Mouse (Mus musculus): ENCODE results near the gene Tarbp2.

The Tarbp2 gene

GRCm38 (mm10) chr15:102521480-102521879, 3.5 kb downstream of the Tarbp2 start:
- DNase-seq (ENCODE audit: extremely low read depth, low read depth, low spot score), result no peak

GRCm38 (mm10) chr15:102524892-102525485, 7.0 kb downstream of the Tarbp2 start, which contains the start of gene Npff:
Gene Npff (minus strand): TSS chr15:102524942.
- no peak for DNase-seq (ENCODE audit: extremely low read depth, low read depth, low spot score)

DNA sequence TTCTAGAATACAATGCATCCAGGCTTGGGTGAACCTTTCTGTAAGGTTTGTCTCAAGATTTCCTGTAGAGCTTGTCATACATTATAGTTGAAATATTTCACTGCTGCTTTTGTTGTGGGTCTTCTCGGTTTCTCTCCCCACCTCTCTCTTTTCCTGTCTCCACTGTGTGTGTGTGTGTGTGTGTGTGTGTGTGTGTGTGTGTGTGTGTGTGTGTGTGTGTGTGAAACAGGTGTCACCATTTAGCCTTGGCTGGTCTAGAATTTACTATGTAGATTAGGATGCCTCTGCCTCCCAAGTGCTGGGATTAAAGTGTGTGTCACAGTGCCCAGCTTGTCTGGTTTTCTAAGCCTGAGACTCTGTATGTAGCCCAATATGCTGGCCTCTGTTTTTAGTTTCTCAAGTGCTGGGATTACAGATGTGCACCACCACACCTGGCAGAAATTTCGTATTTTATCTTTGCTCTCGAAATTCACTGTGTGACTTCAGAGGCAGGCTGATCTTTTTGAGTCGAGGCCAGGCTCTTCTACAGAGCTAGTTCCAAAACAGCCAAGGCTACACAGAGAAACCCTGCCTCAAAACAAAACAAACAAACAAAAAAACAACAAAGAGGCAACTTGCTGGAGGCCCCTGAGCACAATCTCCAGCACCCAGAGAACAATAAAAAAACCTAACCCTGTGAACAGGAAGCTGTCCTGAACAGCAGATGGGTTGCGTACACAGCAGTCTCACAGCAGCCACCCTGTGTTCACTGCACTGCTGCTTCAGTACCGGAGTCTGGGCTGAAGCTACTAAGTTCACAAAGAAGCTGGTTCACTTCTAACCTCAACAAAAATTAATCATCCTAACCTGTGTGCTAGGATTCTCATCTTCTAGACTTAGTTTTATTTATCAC, 8.4 kb downstream of the Tarbp2 start:
- DNase-seq (ENCODE audit: extremely low read depth, low read depth, low spot score), result no peak

- DNase-seq (ENCODE audit: extremely low read depth, low read depth, low spot score), result no peak
Observed at GRCm38 (mm10) chr15:102527936-102528335, 9.9 kb downstream of the Tarbp2 start.

GRCm38 (mm10) chr15:102528396-102528795, 10.4 kb downstream of the Tarbp2 start:
- no peak for DNase-seq (ENCODE audit: extremely low read depth, low read depth, low spot score)

- DNase-seq (ENCODE audit: extremely low read depth, low read depth, low spot score), result no peak
Observed at GRCm38 (mm10) chr15:102530566-102530965, 12.6 kb downstream of the Tarbp2 start.

DNA sequence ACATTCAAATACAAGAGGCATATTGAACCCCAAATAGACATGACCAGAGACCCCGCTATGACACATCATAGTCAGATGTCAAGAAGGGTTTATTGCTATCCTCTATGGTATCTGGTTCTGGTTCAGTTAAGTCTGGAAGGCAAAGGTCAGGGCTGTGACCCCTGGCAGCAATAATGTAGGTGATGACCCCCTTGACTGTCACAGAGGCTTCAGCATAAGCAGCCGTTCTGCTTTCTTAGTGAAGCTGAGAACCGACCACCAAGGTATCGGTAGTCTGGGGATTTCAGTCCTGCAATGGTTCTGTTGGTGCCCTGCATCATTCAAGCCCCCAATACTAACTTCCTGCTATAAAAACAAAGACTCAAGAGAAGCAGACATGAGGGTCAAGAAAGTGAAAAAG, 13.6 kb downstream of the Tarbp2 start:
- no peak for DNase-seq (ENCODE audit: extremely low read depth, low read depth, low spot score)

DNA sequence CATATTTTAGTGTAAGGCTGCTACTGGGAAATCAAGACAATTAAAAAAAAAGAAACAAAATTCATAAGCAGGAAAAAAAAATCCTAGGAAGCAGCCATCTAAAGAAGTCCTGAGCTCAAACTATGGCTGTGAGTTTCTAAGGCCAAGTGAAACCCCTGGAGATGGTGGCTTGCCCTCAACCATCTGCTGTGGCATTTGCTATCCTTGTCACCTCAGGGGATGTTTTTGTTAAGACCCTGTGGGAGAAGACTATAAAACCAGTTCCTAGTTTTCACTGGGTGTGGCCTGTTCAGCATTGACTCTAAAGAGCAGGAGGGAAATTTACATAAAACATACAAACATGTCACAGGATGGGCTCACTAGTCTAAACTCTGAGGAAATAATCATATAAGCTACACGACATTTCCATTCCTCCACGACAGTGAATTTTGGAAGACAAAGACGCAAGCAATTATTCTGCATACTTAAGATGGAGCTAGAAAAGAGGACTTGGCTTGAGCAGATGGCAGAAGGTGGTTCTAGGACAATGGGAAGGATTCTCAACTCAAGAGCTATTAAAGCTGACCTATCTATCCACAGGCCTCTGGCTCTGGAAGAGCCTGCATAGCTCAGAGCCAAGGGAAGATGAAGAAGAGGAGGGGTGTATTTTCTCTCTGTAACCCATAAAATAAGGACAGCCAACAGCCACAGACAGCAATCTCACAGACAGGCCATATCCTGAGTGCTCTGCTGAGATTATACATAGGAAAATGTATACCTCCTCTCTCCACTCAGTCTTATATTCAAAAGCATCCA, 14.3 kb downstream of the Tarbp2 start:
- no peak for DNase-seq (ENCODE audit: extremely low read depth, low read depth, low spot score)

- no peak for DNase-seq (ENCODE audit: extremely low read depth, low read depth, low spot score)
Observed at GRCm38 (mm10) chr15:102533926-102534325, 15.9 kb downstream of the Tarbp2 start.

GRCm38 (mm10) chr15:102544801-102545200, 26.8 kb downstream of the Tarbp2 start:
- no peak for DNase-seq (ENCODE audit: extremely low read depth, low read depth, low spot score)

GRCm38 (mm10) chr15:102546246-102546645, 28.3 kb downstream of the Tarbp2 start:
- DNase-seq (ENCODE audit: extremely low read depth, low read depth, low spot score), result no peak

GRCm38 (mm10) chr15:102546677-102547427, 28.9 kb downstream of the Tarbp2 start:
- DNase-seq (ENCODE audit: extremely low read depth, low read depth, low spot score), result no peak

- DNase-seq (ENCODE audit: extremely low read depth, low read depth, low spot score), result no peak
Observed at GRCm38 (mm10) chr15:102547478-102547877, 29.5 kb downstream of the Tarbp2 start.

GRCm38 (mm10) chr15:102552599-102552998, 34.6 kb downstream of the Tarbp2 start:
- no peak for DNase-seq (ENCODE audit: extremely low read depth, low read depth, low spot score)

- DNase-seq (ENCODE audit: extremely low read depth, low read depth, low spot score), result no peak
Observed at GRCm38 (mm10) chr15:102555581-102555980, 37.6 kb downstream of the Tarbp2 start.

- no peak for DNase-seq (ENCODE audit: extremely low read depth, low read depth, low spot score)
Observed at GRCm38 (mm10) chr15:102557580-102557979, 39.6 kb downstream of the Tarbp2 start.

- DNase-seq (ENCODE audit: extremely low read depth, low read depth, low spot score), result no peak
Observed at GRCm38 (mm10) chr15:102562491-102562890, 44.5 kb downstream of the Tarbp2 start.

GRCm38 (mm10) chr15:102563061-102563460, 45.1 kb downstream of the Tarbp2 start:
- DNase-seq (ENCODE audit: extremely low read depth, low read depth, low spot score), result no peak

GRCm38 (mm10) chr15:102563681-102564080, 45.7 kb downstream of the Tarbp2 start:
- no peak for DNase-seq (ENCODE audit: extremely low read depth, low read depth, low spot score)

- no peak for DNase-seq (ENCODE audit: extremely low read depth, low read depth, low spot score)
Observed at GRCm38 (mm10) chr15:102567849-102568248, 49.9 kb downstream of the Tarbp2 start.

GRCm38 (mm10) chr15:102572081-102572480, 54.1 kb downstream of the Tarbp2 start:
- no peak for DNase-seq (ENCODE audit: extremely low read depth, low read depth, low spot score)
